21 mouse cellular contexts compared by ENCODE assay signal in the genomic region with DNA sequence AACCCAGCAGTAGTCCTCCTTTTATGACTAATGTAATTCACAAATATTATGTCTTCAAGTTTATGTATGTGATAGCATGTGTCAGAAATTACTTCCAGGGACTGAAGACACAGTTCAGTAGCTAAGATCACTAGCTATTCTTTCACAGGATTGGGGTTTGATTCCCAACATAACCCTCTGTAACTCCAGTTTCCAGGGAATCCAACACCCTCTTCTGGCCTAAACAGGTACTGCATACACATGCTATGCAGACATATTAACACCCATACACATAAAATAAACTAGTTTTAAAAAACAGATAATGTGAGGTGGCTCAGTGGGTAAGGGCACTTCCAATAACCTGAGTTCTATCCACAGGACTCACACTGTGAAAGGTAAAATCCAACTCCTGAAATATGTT. TPM values are rescaled to one million over a fixed set of nuclear protein-coding genes. Genes with fewer than 3 reads are reported as not detected.
DNase-seq lines count a peak whose midpoint lies in the region; ATAC-seq and TF ChIP-seq lines count a peak whose summit lies in the region.
"Had no signal": no experiment of that assay in that cellular context is flagged by ENCODE, and none has a peak within 500 bp of the region (broad histone marks: within the 10 kb centered on the region; RNA-seq: fewer than 3 reads in every experiment).

No protein-coding gene starts in this region.

- no peak for ATAC-seq in kidney, postnatal 0 days (replicated peaks; ENCODE audit: low FRiP score, low read depth)
- ATAC-seq: inflammation-experienced regulatory T-cells, adult 6 months had no signal

- dilution Hi-C loops in CH12.LX (cut with MboI; ENCODE audit: extremely low pct_ligation_motif_present, extremely low pct_unique_long_range_greater_than_20kb, low sequenced_read_pairs) = no loop called here

- TF ChIP-seq CTCF in kidney, postnatal 0 days (IDR thresholded peaks at IDR 0.05; ENCODE audit: low read depth) = peak; percentile 33; the same call in 1 of the 2 replicates
- TF ChIP-seq CTCF in CH12.LX (conservative IDR thresholded peaks at IDR 0.05 in 1 of 2, IDR thresholded peaks at IDR 0.05 in 1 of 2; ENCODE audit: low read depth in 2 of 2, low read length in 2 of 2) = peak; percentile 32 to 54; a peak in 3 of 4 replicates

- no peaks in the 10 kb centered on the region for H3K79me2 ChIP-seq in CH12.LX (replicated peaks; ENCODE audit: control insufficient read depth, extremely low read depth, insufficient read depth, poor library complexity, severe bottlenecking)

- H3K4me2 ChIP-seq in kidney, postnatal 0 days (ENCODE audit: low read length) = no peak overlapping the region
- no peak overlapping the region for H3K4me2 ChIP-seq in CH12.LX (ENCODE audit: insufficient read depth, low read depth, poor library complexity, severe bottlenecking)
- H3K4me2 ChIP-seq: limb, embryonic 12.5 days; lung, embryonic 15.5 days had no signal

- no peaks in the 10 kb centered on the region for H3K27me3 ChIP-seq in kidney, postnatal 0 days (ENCODE audit: insufficient read depth, low read length)
- H3K27me3 ChIP-seq in CH12.LX (replicated peaks) = no peaks in the 10 kb centered on the region
- H3K27me3 ChIP-seq: limb, embryonic 12.5 days; lung, embryonic 15.5 days had no signal

- no peak for DNase-seq in kidney, postnatal 0 days (ENCODE audit: low spot score)
- no peak for DNase-seq in kidney, adult 18-20 months
- DNase-seq in CH12.LX (ENCODE audit: extremely low read depth) (no peak), ES-CJ7 (ENCODE audit: low read depth, low spot score) (peak; percentile 38), adipocyte (ENCODE audit: low spot score) (no peak)
- peak; percentile 7 for DNase-seq in embryo, embryonic 11 days
- DNase-seq in cerebellum, adult 9-11 months = no peak
- DNase-seq: cerebellum, adult 2 months; heart, adult 18-20 months; heart, postnatal 14 days; kidney, postnatal 25 days; right cerebral cortex, postnatal 4 days had no signal

- H3K4me3 ChIP-seq in kidney, postnatal 0 days (replicated peaks; ENCODE audit: low read depth, low read length) = no peak overlapping the region
- no peak overlapping the region for H3K4me3 ChIP-seq in CH12.LX (replicated peaks in 1 of 3; ENCODE audit: low read depth in 2 of 3, low read length in 2 of 3, poor library complexity in 1 of 3)
- H3K4me3 ChIP-seq: limb, embryonic 12.5 days; lung, embryonic 15.5 days had no signal

- no peak for TF ChIP-seq EP300 in CH12.LX (IDR thresholded peaks at IDR 0.05; ENCODE audit: low read length)

- no peak overlapping the region for H3K9ac ChIP-seq in kidney, postnatal 0 days (ENCODE audit: low read depth, low read length)
- H3K9ac ChIP-seq in CH12.LX (ENCODE audit: insufficient read depth, low read depth) = no peak overlapping the region
- H3K9ac ChIP-seq: limb, embryonic 12.5 days; lung, embryonic 15.5 days had no signal

- peak; percentile 39 for TF ChIP-seq RAD21 in CH12.LX (IDR thresholded peaks at IDR 0.05; ENCODE audit: low read depth, low read length)

- H3K27ac ChIP-seq in kidney, postnatal 0 days = no peak overlapping the region
- no peak overlapping the region for H3K27ac ChIP-seq in CH12.LX (ENCODE audit: insufficient read depth, low read depth)
- H3K27ac ChIP-seq: limb, embryonic 12.5 days; lung, embryonic 15.5 days had no signal

- no peak for TF ChIP-seq POLR2A in CH12.LX (IDR thresholded peaks at IDR 0.05; ENCODE audit: low read depth, low read length)

- in situ Hi-C loops in CH12.LX (cut with MboI; ENCODE audit: low pct_ligation_motif_present, low pct_unique_long_range_greater_than_20kb, low sequenced_read_pairs) = no loop called here

- H3K9me3 ChIP-seq in kidney, postnatal 0 days (replicated peaks; ENCODE audit: low read length) = no peaks in the 10 kb centered on the region
- H3K9me3 ChIP-seq in CH12.LX (replicated peaks; ENCODE audit: low read length) = no peaks in the 10 kb centered on the region
- H3K9me3 ChIP-seq: limb, embryonic 12.5 days; lung, embryonic 15.5 days had no signal

- H3K4me1 ChIP-seq in kidney, postnatal 0 days (replicated peaks; ENCODE audit: insufficient read depth, low read length) = no peaks in the 10 kb centered on the region
- H3K4me1 ChIP-seq in CH12.LX (ENCODE audit: control insufficient read depth in 1 of 2, insufficient read depth in 2 of 2) = peaks cover 2 to 8% of the 10 kb centered on the region in 2 experiments
- H3K4me1 ChIP-seq: limb, embryonic 12.5 days had no signal

- no peaks in the 10 kb centered on the region for H3K36me3 ChIP-seq in kidney, postnatal 0 days (ENCODE audit: insufficient read depth, low read length)
- no peaks in the 10 kb centered on the region for H3K36me3 ChIP-seq in CH12.LX (replicated peaks in 1 of 2; ENCODE audit: control insufficient read depth in 1 of 2, insufficient read depth in 1 of 2, low read length in 1 of 2)
- H3K36me3 ChIP-seq: limb, embryonic 12.5 days; lung, embryonic 15.5 days had no signal

TF ChIP-seq in CH12.LX, 34 proteins besides CTCF, POLR2A, EP300 and RAD21:
- TF ChIP-seq POLR2AphosphoS2 (IDR thresholded peaks at IDR 0.05; ENCODE audit: low read depth, low read length) = no peak
- peak; percentile 35; the same call in 1 of the 2 replicates for TF ChIP-seq SMC3 (IDR thresholded peaks at IDR 0.05; ENCODE audit: low read depth, low read length)
- TF ChIP-seq ELF1 (IDR thresholded peaks at IDR 0.05; ENCODE audit: low read depth, low read length) = no peak
- no peak for TF ChIP-seq CHD1 (IDR thresholded peaks at IDR 0.05; ENCODE audit: low read depth, low read length)
- no peak for TF ChIP-seq MAX (IDR thresholded peaks at IDR 0.05; ENCODE audit: low read length)
- no peak for TF ChIP-seq ZC3H11A (IDR thresholded peaks at IDR 0.05; ENCODE audit: low read depth, low read length)
TF ChIP-seq in CH12.LX: peak in this region for 1.

RNA-seq across cellular contexts. Expression of gene Fnip1, which starts 27.4 kb away (rescaled TPM):
- 8.0 and 8.3 TPM in 2 replicates for polyA plus RNA-seq in kidney, postnatal 0 days (2015; fragmentation: Nextera tagmentation; extraction: Ambion mirVana)
- total RNA-seq in CH12.LX (2012; rRNA removed) = 15.4 and 15.5 TPM in 2 replicates
- total RNA-seq in CH12.LX (2014; rRNA removed) = 24.5 and 29.5 TPM in 2 replicates
- 20.7 and 21.8 TPM in 2 replicates for polyA plus RNA-seq in CH12.LX (2012; ENCODE audit: insufficient read length, low read depth)

RNA-seq across cellular contexts. Expression of gene Meikin, which starts 40.2 kb away (rescaled TPM):
- polyA plus RNA-seq in kidney, postnatal 0 days (2015; fragmentation: Nextera tagmentation; extraction: Ambion mirVana) = not detected in 2 replicates
- total RNA-seq in CH12.LX (2012; rRNA removed) = not detected in 2 replicates
- total RNA-seq in CH12.LX (2014; rRNA removed) = not detected in 2 replicates
- not detected in 2 replicates for polyA plus RNA-seq in CH12.LX (2012; ENCODE audit: insufficient read length, low read depth)
- total RNA-seq: adrenal gland, adult 18-20 months; heart, adult 18-20 months; heart, postnatal 14 days; layer of hippocampus, postnatal 25 days; megakaryocyte, adult 5-6 weeks had no signal
- polyA plus RNA-seq: brain, embryonic 14.5 days; cerebellum, adult 2 months; embryonic facial prominence, embryonic 11.5 days; inflammation-experienced regulatory T-cells, adult 6 months; limb, embryonic 12.5 days; lung, embryonic 15.5 days; thymus, postnatal 0 days had no signal

Comparison
In these comparisons a context has a peak if more than half of its experiments do, and no peak if none do; other contexts are left out.
1. DNase-seq: peak in ES-CJ7 (single experiment) and embryo, embryonic 11 days (single experiment); none in kidney, postnatal 0 days (single experiment), kidney, adult 18-20 months (single experiment), CH12.LX (single experiment), adipocyte (single experiment) and cerebellum, adult 9-11 months (single experiment).